Mouse (Mus musculus) MEL (cell line): ENCODE data around the gene Ogfr. TPM values are rescaled to one million over a fixed set of nuclear protein-coding genes. Genes with fewer than 3 reads are reported as not detected.

ENCODE experiments used
- DNase-seq: peaks from one replicate; pipeline ENCODE4 v3.0.0; 2011; ENCODE audit warnings: low read depth, low spot score
- H3K27ac ChIP-seq: 2 replicates; pipeline ENCODE4 v1.5.1; 2012; ENCODE audit warnings: low read depth, mild to moderate bottlenecking, control low read depth, low read length, moderate library complexity; ENCODE audit not compliant: control insufficient read depth
- H3K27me3 ChIP-seq, 2 experiments: fragments of 150-350 bp in 1 of 2; sonication (generic) in 1 of 2; 2 replicates each; pipeline ENCODE4 v1.6.1; 2012; ENCODE audit warnings: low read length in 2 of 2, mild to moderate bottlenecking in 2 of 2, improper control_type of control experiment in 1 of 2, moderate library complexity in 1 of 2; ENCODE audit not compliant: insufficient read depth in 2 of 2, control insufficient read depth in 1 of 2
- H3K36me3 ChIP-seq, 2 experiments: 2 replicates each; pipeline ENCODE4 v1.6.1; 2012 to 2014; ENCODE audit warnings: low read length in 2 of 2, improper control_type of control experiment in 1 of 2, inconsistent platforms in 1 of 2, mild to moderate bottlenecking in 1 of 2; ENCODE audit not compliant: insufficient read depth in 2 of 2, control insufficient read depth in 1 of 2
- H3K4me1 ChIP-seq, 2 experiments: fragments of 150-350 bp in 1 of 2; sonication (generic) in 1 of 2; 2 replicates each; pipeline ENCODE4 v1.6.1; 2012; ENCODE audit warnings: low read length in 2 of 2, improper control_type of control experiment in 1 of 2, mild to moderate bottlenecking in 1 of 2; ENCODE audit not compliant: insufficient read depth in 2 of 2, control insufficient read depth in 1 of 2
- H3K4me3 ChIP-seq, 2 experiments: fragments of 150-350 bp in 1 of 2; sonication (generic) in 1 of 2; 2 replicates each; pipeline ENCODE4 v1.5.1; 2012; ENCODE audit warnings: low read depth in 2 of 2, low read length in 2 of 2, mild to moderate bottlenecking in 2 of 2, moderate library complexity in 2 of 2, control low read depth in 1 of 2, improper control_type of control experiment in 1 of 2; ENCODE audit not compliant: control insufficient read depth in 1 of 2, insufficient read depth in 1 of 2
- H3K79me2 ChIP-seq: 2 replicates; pipeline ENCODE4 v1.6.1; 2012; ENCODE audit warnings: mild to moderate bottlenecking, low read length, moderate library complexity; ENCODE audit not compliant: control insufficient read depth, poor library complexity, insufficient read depth
- H3K9ac ChIP-seq: 2 replicates; pipeline ENCODE4 v1.6.1; 2012; ENCODE audit warnings: low read depth, mild to moderate bottlenecking, control low read depth, low read length, moderate library complexity; ENCODE audit not compliant: control insufficient read depth, poor library complexity, severe bottlenecking
- H3K9me3 ChIP-seq: fragments of 150-350 bp; sonication (generic); replicated peaks from 2 replicates; pipeline ENCODE4 v1.6.1; 2012; ENCODE audit warnings: mild to moderate bottlenecking, low read length, improper control_type of control experiment, moderate library complexity; ENCODE audit not compliant: insufficient read depth
- CHD2 ChIP-seq: IDR thresholded peaks from 2 replicates; pipeline ENCODE4 v1.6.1; 2011; ENCODE audit warnings: low read length, improper control_type of control experiment
- CTCF ChIP-seq, 3 experiments: IDR thresholded peaks in 2 of 3; conservative IDR thresholded peaks in 1 of 3; 2 replicates each; pipeline ENCODE4 v1.5.1; 2011 to 2012; ENCODE audit warnings: low read length in 3 of 3, low read depth in 2 of 3, mild to moderate bottlenecking in 2 of 3, improper control_type of control experiment in 1 of 3, inconsistent platforms in 1 of 3, mixed read lengths in 1 of 3, moderate library complexity in 1 of 3; ENCODE audit not compliant: control insufficient read depth in 1 of 3, insufficient read depth in 1 of 3, poor library complexity in 1 of 3, severe bottlenecking in 1 of 3
- EP300 ChIP-seq, 2 experiments: IDR thresholded peaks; 2 replicates each; pipeline ENCODE4 v1.6.1; 2011; ENCODE audit warnings: improper control_type of control experiment in 2 of 2, low read length in 2 of 2, low read depth in 1 of 2, mild to moderate bottlenecking in 1 of 2
- ETS1 ChIP-seq: IDR thresholded peaks from 2 replicates; pipeline ENCODE4 v1.6.1; 2012; ENCODE audit warnings: low read depth, mild to moderate bottlenecking, inconsistent platforms, low read length, improper control_type of control experiment, moderate library complexity
- GATA1 ChIP-seq: IDR thresholded peaks from 2 replicates; pipeline ENCODE4 v1.6.1; 2011; ENCODE audit warnings: low read depth, low read length, improper control_type of control experiment
- HCFC1 ChIP-seq: IDR thresholded peaks from 2 replicates; pipeline ENCODE4 v1.6.1; 2012; ENCODE audit warnings: low read depth, mild to moderate bottlenecking, inconsistent platforms, low read length, improper control_type of control experiment, moderate library complexity
- MXI1 ChIP-seq: IDR thresholded peaks from 2 replicates; pipeline ENCODE4 v1.6.1; 2011; ENCODE audit warnings: mild to moderate bottlenecking, low read depth, low read length, improper control_type of control experiment
- MYC ChIP-seq: IDR thresholded peaks from 2 replicates; pipeline ENCODE4 v1.6.1; 2011; ENCODE audit warnings: low read depth, mild to moderate bottlenecking, low read length, improper control_type of control experiment, moderate library complexity
- NELFE ChIP-seq: IDR thresholded peaks from 2 replicates; pipeline ENCODE4 v1.6.1; 2011; ENCODE audit warnings: low read depth, low read length, improper control_type of control experiment
- NRF1 ChIP-seq: IDR thresholded peaks from 2 replicates; pipeline ENCODE4 v1.6.1; 2014; ENCODE audit warnings: low read depth, mild to moderate bottlenecking, inconsistent platforms, low read length, improper control_type of control experiment, moderate library complexity; ENCODE audit not compliant: poor library complexity, insufficient read depth, severe bottlenecking
- POLR2A ChIP-seq, 2 experiments: IDR thresholded peaks; 2 replicates each; pipeline ENCODE4 v1.6.1; 2011 to 2012; ENCODE audit warnings: low read length in 2 of 2, mild to moderate bottlenecking in 2 of 2, control low read depth in 1 of 2, improper control_type of control experiment in 1 of 2, low read depth in 1 of 2, moderate library complexity in 1 of 2; ENCODE audit not compliant: control insufficient read depth in 1 of 2, insufficient read depth in 1 of 2, poor library complexity in 1 of 2
- POLR2AphosphoS5 ChIP-seq: IDR thresholded peaks from 2 replicates; pipeline ENCODE4 v1.6.1; 2012; ENCODE audit warnings: low read depth, borderline replicate concordance, mild to moderate bottlenecking, inconsistent platforms, low read length, moderate library complexity, mixed read lengths
- RAD21 ChIP-seq: IDR thresholded peaks from 2 replicates; pipeline ENCODE4 v1.6.1; 2011; ENCODE audit warnings: mild to moderate bottlenecking, low read depth, low read length, improper control_type of control experiment
- SMC3 ChIP-seq: IDR thresholded peaks from 2 replicates; pipeline ENCODE4 v1.6.1; 2011; ENCODE audit warnings: low read depth, low read length, improper control_type of control experiment
- TBP ChIP-seq: IDR thresholded peaks from 2 replicates; pipeline ENCODE4 v1.8.0; 2011; ENCODE audit warnings: low read depth, low read length, improper control_type of control experiment
- TCF12 ChIP-seq: IDR thresholded peaks from 2 replicates; pipeline ENCODE4 v1.6.1; 2014; ENCODE audit warnings: low read depth, mild to moderate bottlenecking, inconsistent platforms, low read length, improper control_type of control experiment, moderate library complexity
- USF1 ChIP-seq: IDR thresholded peaks from 2 replicates; pipeline ENCODE4 v1.6.1; 2014; ENCODE audit warnings: low read depth, mild to moderate bottlenecking, inconsistent platforms, low read length, improper control_type of control experiment, moderate library complexity
- USF2 ChIP-seq, 2 experiments: IDR thresholded peaks; 2 replicates each; pipeline ENCODE4 v1.6.1; 2011 to 2012; ENCODE audit warnings: improper control_type of control experiment in 2 of 2, low read length in 2 of 2, borderline replicate concordance in 1 of 2, inconsistent platforms in 1 of 2, low read depth in 1 of 2, mild to moderate bottlenecking in 1 of 2; ENCODE audit not compliant: insufficient read depth in 1 of 2
- ZC3H11A ChIP-seq: IDR thresholded peaks from 2 replicates; pipeline ENCODE4 v1.6.1; 2012; ENCODE audit warnings: low read depth, mild to moderate bottlenecking, inconsistent platforms, low read length, improper control_type of control experiment
- ZMIZ1 ChIP-seq: IDR thresholded peaks from 2 replicates; pipeline ENCODE4 v1.6.1; 2012; ENCODE audit warnings: low read depth, mild to moderate bottlenecking, inconsistent platforms, low read length, improper control_type of control experiment, moderate library complexity
- ZNF384 ChIP-seq: IDR thresholded peaks from 2 replicates; pipeline ENCODE4 v1.6.1; 2012; ENCODE audit warnings: low read depth, mild to moderate bottlenecking, inconsistent platforms, low read length, improper control_type of control experiment
- polyA plus RNA-seq, 2 experiments: library from polyadenylated mRNA; stranded (reverse) in 1 of 2; unstranded in 1 of 2; fragments of >175 nt in 1 of 2; fragments of >200 nt in 1 of 2; gene quantifications; 2 replicates each; pipeline versions ENCODE4 v1.2.1 to v1.2.4; 2012; ENCODE audit warnings: low replicate concordance in 2 of 2, low read depth in 1 of 2; ENCODE audit not compliant: insufficient read length in 2 of 2, insufficient read depth in 1 of 2, missing spikeins in 1 of 2
- total RNA-seq: library from RNA; depleted of rRNA; stranded (reverse); fragments of 300-350 nt; gene quantifications from 2 replicates; pipeline ENCODE4 v1.2.3, GENCODE M21; 2012

Ogfr gene
- total and polyA plus RNA-seq, 3 experiments = 38.6 to 44.7 TPM; not detected in 1

GRCm38 (mm10) chr2:180566240-180566913, 22.7 kb upstream of the Ogfr start:
- no peak overlapping the region for H3K27ac ChIP-seq
- H3K4me1 ChIP-seq = no peaks in the 10 kb centered on the region
- no peak overlapping the region for H3K4me3 ChIP-seq
- no peaks in the 10 kb centered on the region for H3K79me2 ChIP-seq
- H3K9me3 ChIP-seq = no peaks in the 10 kb centered on the region
- peak; percentile 76 for TF ChIP-seq ZC3H11A
- no peak for TF ChIP-seq ZMIZ1
- TF ChIP-seq SMC3 = peak; percentile 97
- peak; percentile 79 to 95 (median 85) for TF ChIP-seq CTCF (IDR thresholded peaks at IDR 0.05 in 2 of 3, conservative IDR thresholded peaks at IDR 0.05 in 1 of 3; ENCODE audit: control insufficient read depth in 1 of 3, insufficient read depth in 1 of 3, low read depth in 2 of 3, low read length in 3 of 3, poor library complexity in 1 of 3, severe bottlenecking in 1 of 3)
- peak; percentile 81 for TF ChIP-seq RAD21
- DNase-seq = peak; percentile 76
- H3K27me3 ChIP-seq = peaks cover 11 to 12% of the 10 kb centered on the region in 2 experiments
- H3K9ac ChIP-seq = no peak overlapping the region
- H3K36me3 ChIP-seq = no peaks in the 10 kb centered on the region

DNA sequence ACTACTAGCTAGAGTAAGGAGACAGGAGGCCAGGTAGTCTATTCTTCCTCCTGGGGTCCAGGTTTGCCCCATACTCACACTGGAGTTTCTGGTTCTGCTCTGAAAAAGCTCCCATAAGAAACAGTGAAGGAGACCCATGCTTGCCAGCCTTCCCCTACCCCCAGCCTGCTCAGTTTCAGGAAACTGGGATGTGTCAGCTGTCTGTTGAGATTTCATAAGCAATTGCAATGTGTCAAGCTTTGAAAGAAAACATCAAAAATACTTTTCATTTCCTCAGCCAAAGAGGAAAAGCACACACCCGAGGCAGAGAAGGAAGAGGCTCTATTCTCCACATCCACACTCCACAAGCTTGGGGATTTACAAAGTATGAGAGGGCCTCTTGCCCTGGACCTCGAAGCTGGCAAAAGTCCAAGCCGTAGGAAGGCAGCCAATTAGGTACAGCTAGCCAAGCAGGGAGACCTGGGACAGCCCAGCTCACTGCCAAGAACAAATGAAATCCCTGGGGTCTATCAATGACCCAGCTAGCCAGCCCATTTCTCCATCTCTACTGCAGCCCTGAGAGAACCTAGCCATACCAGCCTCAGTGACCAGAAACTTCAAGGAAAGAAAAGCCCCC, 19.9 kb upstream of the Ogfr start:
- Histone ChIP-seq H3K27me3 (peaks cover 12 to 13% of the 10 kb centered on the region in 2 experiments), H3K79me2 (no peaks in the 10 kb centered on the region), H3K4me1 (no peaks in the 10 kb centered on the region), H3K36me3 (no peaks in the 10 kb centered on the region), H3K27ac (no peak overlapping the region), H3K4me3 (no peak overlapping the region), H3K9me3 (no peaks in the 10 kb centered on the region), H3K9ac (no peak overlapping the region)
- no peak for DNase-seq
- TF ChIP-seq RAD21 (no peak), POLR2AphosphoS5 (no peak)

DNA sequence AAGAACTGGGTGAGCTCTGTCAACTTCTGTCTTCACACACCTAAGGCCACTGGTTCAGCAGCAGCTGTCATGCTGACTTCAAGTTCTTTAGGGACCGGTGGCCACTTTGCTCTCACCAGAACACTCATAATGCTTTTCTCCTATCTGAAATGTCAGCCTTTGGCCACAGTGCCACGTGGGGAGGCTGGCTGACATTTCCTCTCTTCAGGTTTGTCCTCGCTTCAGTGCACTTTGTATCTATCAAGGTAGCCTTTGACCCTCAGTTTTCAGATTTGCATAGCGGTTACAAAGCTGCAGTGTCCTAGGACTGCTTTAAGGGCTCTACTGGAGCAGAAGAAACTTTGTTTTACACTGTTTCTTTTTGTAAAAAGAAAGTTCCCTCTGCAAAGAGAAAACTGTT, 12.6 kb upstream of the Ogfr start:
- Histone ChIP-seq H3K9me3 (no peaks in the 10 kb centered on the region), H3K27ac (no peak overlapping the region), H3K9ac (no peak overlapping the region)
- TF ChIP-seq ETS1 = no peak
- no peak for TF ChIP-seq EP300 (IDR thresholded peaks at IDR 0.05; ENCODE audit: low read depth in 1 of 2, low read length in 2 of 2)
- TF ChIP-seq POLR2A (IDR thresholded peaks at IDR 0.05; ENCODE audit: control insufficient read depth in 1 of 2, insufficient read depth in 1 of 2, low read depth in 1 of 2, low read length in 2 of 2, poor library complexity in 1 of 2) = no peak
- TF ChIP-seq TBP = no peak
- TF ChIP-seq MYC = no peak
- no peak for TF ChIP-seq NELFE
- no peak for TF ChIP-seq USF1
- TF ChIP-seq RAD21 = no peak
- no peak for TF ChIP-seq MXI1
- no peak for TF ChIP-seq GATA1
- TF ChIP-seq ZNF384 = no peak
- no peak for TF ChIP-seq HCFC1
- no peak for TF ChIP-seq NRF1
- TF ChIP-seq ZC3H11A = no peak
- TF ChIP-seq USF2 (IDR thresholded peaks at IDR 0.05; ENCODE audit: borderline replicate concordance in 1 of 2, insufficient read depth in 1 of 2, low read depth in 1 of 2, low read length in 2 of 2) = no peak
- TF ChIP-seq CHD2 = no peak
- no peak for TF ChIP-seq TCF12
- TF ChIP-seq, all 39 proteins: peak for 0
- no peaks in the 10 kb centered on the region for H3K79me2 ChIP-seq
- H3K27me3 ChIP-seq = peaks cover 0 to 3% of the 10 kb centered on the region in 2 experiments; a peak in 3 of 4 replicates
- DNase-seq = no peak
- H3K4me3 ChIP-seq = no peak overlapping the region
- H3K36me3 ChIP-seq = peaks cover 0 to 11% of the 10 kb centered on the region in 2 experiments; a peak in 2 of 4 replicates
- H3K4me1 ChIP-seq = peaks cover 2 to 11% of the 10 kb centered on the region in 2 experiments
